Mouse (Mus musculus) gastrocnemius, postnatal 25 days (tissue): ENCODE data around the gene Rptor. TPM values are rescaled to one million over a fixed set of nuclear protein-coding genes. Genes with fewer than 3 reads are reported as not detected.

Experiments
- DNase-seq: peaks from one replicate; pipeline ENCODE4 v3.0.0; 2022
- total RNA-seq, 2 experiments: library from RNA; stranded (reverse); gene quantifications; 1 replicate in 1 of 2; 2 replicates in 1 of 2; pipeline ENCODE4 v1.2.3; 2021

Rptor gene
- total RNA-seq, 2 experiments from 2014 or later: 23.7 to 24.8 TPM

DNA sequence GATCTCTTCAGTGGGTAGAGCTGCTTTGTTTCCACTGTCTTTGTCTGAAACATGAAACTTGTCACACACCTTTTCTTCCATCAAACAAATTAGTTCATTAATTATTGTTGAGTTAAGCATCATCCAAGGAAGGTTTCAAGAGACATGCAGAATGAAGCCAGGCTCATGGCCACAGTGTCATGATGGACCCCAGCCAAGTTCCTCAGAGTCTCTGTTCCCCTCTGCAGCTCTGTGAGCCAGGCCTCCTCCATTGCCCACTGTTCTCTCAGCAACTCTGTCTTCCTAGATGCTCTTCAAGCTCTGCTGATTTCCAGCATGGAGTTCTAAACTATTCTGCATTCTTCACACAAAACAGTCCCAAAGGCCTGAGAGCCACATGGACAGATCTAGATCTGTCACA, 85.3 kb downstream of the Rptor start:
- DNase-seq: no peak

DNA sequence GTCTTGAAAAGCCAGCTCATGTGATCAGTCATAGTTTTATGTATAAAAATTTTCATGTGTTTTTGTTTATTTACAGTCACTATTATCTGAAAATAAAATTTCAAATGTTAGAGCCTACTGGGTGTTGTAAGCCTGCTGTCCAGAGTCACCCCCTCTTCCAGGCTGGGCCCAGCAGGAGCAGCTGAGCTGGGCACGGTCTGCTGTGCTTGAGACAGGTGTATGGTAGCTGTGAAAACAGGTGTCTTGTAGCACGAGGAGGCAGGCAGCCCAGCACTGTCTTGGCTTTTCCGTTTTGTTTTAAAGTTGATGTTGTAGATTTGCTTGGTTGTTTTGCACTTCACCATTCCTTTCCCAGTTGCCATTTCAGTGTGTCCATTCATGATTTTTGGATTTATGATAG, 87.2 kb downstream of the Rptor start:
- no peak for DNase-seq

- no peak for DNase-seq
Measured at GRCm38 (mm10) chr11:119692196-119692910, 89.6 kb downstream of the Rptor start.

GRCm38 (mm10) chr11:119692911-119693261, 90.2 kb downstream of the Rptor start:
- DNase-seq: no peak

- no peak for DNase-seq
Measured at GRCm38 (mm10) chr11:119694146-119694860, 91.6 kb downstream of the Rptor start.

DNA sequence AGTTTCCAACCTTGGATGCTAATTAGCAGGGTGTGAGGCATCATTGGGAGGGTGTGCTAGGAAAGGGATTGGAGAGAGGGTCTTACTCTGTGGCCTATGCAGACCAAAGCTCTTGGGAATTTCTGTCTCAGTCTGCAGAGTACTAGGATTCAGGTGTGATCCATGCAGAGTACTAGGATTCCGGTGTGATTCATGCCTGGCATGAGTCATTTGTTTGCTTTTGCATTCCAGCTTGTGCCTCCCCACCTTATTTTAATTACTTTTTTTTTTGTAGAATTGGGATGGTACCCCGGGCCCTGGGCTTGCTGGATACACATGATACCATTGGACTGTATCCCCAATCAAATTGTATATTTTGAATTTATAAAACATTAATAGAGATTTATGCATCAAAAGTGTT, 93.7 kb downstream of the Rptor start:
- no peak for DNase-seq

DNA sequence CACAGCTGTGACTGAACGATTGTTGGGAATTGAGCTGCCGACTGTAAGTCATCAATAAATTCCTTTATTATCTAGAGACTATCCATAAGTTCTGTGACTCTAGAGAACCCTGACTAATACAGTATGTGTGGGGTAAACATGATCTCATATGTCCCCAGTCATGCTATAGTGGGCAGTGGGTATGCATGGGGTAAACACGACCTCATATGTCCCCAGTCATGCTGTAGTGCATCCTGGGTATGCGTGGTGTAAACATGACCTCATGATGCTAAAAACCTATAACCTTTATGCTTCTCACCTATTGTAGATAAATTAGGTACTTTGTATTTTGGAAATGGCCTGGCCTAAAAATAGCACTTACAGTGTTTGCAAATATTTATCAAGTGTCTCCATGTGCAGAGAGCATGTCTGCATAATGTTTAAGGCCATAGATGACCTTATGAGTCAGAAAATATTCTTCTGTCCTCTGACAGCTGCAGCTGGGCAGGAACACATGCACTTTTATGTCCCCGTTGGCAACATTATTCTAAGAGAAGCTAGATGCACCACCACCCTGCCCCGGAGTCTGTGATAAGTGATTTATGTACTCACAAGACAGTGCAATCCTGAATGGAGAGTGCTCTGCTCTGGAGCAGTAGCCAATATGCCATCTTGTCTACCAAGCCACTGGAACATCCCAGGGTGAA, 102.8 kb downstream of the Rptor start:
- DNase-seq: no peak

DNA sequence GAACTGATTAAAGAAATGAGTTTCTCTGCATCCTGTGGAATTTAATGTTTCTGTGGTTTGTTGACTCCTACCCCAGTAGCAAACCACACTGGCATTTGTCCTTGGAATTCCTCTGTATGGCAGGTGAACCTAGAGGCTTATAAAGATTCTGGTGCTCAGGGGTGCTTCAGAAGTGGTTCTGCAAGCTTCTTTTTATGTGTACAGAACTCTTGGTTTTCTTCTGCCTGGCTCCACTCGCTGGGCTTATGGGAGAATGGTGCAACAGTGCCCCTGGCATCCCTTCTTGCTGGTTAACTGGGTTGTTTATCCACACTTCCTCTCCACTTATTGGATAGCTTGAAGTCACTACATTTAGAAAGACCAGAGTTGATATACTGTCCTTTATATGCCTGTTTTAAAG, 104.6 kb downstream of the Rptor start:
- DNase-seq: no peak

DNA sequence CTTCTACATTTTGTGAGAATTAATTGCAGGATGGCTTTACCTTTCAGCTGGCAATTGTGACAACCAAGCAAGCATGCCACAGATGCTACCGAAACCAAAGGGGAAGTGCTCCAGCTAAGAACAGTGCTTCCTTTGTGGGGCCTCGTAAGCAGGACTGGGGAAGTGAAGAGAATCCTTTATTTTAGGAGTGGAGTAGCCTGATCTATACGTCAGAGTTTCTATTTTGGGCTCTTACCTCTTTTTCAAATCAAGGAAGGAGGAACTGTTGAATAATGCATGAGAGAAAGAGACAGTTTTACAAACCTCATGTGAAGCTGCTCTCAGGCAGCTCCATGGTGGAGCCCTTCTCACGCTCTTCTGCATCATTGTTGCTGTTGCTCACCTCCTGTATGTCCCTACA, 106.5 kb downstream of the Rptor start:
- no peak for DNase-seq

DNA sequence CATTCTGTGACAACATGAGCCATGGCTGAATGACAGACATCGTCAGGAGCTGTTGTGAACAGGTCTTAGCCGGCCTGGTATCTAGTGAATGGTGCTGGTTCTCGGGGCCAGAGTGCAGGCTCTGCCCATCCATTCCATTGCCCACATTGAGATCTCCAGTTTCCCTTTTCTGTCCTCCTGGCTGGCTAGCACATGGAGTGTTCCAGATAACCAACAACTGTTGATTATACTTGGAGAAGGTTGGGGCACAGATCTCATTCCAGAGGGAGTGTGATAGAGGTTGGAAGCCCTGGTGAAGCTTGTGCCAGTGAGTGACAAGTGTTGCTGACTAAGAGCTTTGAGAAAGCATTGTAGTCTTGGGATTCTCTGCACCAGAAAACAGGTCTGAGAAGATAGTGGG, 107.6 kb downstream of the Rptor start:
- DNase-seq: peak; percentile 9

DNA sequence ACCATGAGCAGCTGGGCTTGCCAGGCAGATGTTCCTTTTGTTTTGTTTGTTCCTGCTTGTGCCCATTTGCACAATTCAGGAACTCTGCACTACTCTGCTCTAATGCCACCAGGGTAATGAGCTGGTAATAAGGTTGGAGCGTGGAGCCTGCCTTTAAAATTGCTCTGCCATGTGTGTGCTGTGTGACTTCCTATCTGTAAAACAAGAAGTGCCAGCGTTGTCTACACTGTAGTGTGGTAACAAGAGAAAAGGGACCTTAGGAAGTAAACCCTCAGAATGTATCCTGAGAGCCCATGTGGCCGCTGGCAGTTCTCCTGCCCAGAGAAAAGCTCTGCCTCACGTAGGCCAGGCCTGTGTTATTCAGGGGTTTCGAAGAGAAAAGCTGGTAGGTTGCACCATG, 108.1 kb downstream of the Rptor start:
- DNase-seq: no peak

GRCm38 (mm10) chr11:119715437-119715836, 112.7 kb downstream of the Rptor start:
- no peak for DNase-seq

GRCm38 (mm10) chr11:119715841-119716596, 113.3 kb downstream of the Rptor start:
- no peak for DNase-seq

DNA sequence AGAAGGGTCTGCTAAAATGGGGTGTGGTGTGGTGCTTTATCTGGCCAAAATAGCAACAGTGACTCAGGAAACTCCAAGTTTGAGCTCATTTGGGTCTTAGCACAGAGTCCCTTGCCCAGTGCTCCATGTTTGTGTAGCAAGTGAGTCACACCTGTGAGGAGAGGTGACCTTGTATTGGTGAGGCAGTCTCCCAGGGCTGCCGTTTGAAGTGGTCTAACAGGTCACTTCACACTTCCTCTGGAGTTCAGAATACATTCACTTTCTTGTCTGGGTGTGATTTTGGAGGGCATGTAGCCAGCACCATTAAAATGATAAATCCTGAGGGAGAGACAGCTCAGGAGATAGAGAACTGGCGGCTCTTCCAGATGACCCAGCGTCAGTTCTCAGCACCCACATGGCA, 115.4 kb downstream of the Rptor start:
- DNase-seq: no peak

DNA sequence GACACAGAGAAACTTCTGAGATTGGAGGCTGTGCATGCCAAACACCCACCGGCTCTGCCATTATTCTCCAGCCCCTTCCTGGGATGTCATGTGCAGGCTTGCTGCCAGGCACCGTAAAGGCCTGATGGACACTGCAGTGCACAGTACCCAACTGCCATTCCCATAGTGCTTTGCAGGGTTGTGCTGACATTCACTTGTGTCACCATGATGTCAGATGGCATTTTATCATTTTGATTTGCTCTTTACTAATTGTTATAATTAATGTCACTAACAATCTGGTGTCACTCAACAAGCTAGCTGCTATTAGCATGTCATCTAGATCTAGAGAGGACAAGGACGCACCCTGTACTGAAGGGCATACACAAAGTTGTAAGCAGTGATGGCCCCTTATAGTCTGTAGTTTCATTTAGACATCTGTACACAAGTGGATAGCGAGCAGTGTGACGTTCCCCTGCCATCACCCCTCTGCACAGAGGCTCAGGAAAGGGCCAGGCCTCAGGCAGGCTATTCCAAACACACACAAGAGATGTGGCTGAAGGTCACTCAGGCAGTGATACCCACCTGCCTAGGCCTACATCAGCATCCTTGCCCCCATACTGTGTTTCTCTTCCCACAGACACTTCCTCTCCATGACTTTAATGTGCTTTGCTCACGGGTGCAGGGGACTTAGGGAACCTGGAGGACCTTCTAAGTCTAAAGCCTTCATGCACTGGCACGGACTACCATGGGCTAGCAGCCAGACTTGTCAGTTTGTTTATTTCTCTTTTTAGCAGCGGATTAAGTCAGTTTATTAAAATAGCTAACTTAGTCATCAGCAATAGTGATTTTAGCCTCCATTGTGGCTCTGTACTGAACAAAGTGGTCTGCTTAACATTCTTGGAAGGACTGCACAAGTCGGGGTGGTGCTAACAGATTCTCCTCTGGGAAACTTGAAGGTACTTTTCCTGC, 117.7 kb downstream of the Rptor start:
- peak; percentile 21 for DNase-seq

DNA sequence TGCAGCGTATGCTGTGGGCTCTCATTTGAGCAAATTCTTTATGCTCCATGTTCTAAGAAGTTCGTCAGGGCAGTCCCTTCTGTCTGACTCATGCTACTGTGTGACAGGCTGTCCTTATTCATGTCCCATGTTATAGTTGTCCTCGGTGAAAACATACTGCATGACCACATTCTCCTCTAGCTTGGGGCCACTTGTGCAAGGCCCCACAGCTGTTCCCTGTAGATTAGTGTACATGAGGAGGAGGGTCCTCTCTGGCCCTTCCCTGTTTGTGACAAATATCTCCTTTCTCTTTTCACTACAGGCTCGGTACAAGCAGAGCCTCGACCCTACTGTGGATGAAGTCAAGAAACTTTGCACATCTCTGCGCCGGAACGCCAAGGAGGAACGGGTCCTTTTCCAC, 122.0 kb downstream of the Rptor start:
- no peak for DNase-seq

DNA sequence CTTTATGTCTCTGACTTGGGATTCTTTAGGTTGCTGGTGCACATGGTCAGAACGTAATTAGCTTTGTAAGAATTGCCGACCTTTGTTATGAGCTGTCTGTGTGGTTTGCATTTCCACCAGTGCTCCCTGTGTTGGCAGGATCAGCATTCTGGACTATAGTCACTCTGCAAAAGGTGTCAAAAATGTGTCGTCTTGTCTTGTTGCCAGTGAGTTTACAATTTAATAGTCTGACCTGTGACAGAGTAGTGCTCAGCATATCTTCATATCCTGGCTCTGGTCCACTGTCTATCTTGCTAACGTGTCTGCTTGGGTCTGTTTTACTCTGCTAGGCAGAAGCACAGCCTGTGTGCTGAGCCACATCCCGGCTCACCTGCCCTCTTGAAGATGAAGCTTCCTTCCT, 128.7 kb downstream of the Rptor start:
- no peak for DNase-seq

GRCm38 (mm10) chr11:119732362-119732761, 129.7 kb downstream of the Rptor start:
- DNase-seq: no peak

GRCm38 (mm10) chr11:119732961-119733656, 130.4 kb downstream of the Rptor start:
- DNase-seq: no peak

GRCm38 (mm10) chr11:119733657-119733990, 130.9 kb downstream of the Rptor start:
- DNase-seq: no peak

- no peak for DNase-seq
Measured at GRCm38 (mm10) chr11:119735152-119735551, 132.4 kb downstream of the Rptor start.
